Mouse (Mus musculus): ENCODE data around the gene Tmem259.

DNA sequence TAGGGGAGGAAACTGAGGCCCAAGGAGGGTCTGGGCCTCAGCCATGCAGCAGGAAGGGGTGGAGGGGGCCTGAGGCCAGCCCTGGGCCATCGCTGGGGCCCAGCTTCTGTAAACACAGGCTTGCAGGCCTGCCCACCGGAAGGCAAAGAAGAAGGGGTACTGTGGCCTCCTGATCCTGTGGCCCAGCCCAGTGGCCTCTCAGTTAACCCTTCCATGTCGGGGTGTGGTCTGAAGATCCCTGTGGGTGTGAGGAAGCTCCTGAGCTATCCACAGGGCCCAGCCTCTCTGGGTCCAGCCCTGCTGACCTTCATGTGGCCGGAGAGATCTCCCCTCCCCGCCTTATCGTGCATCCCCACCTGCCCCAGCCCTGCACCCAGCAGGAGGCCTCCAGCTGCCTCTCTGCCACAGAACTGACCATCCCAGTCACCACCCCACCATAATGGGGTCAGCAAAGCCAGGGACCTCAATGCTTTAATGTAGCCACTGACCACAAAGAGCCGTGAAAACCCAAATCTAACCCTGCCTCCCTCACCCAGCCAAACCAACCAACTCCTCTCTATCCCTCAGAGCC, 37.3 kb downstream of the Tmem259 start:
- no peak for TF ChIP-seq POLR2A (IDR thresholded peaks at IDR 0.05; ENCODE audit: insufficient read depth, low read length)
- TF ChIP-seq CTCF (IDR thresholded peaks at IDR 0.05; ENCODE audit: low read depth, low read length): no peak
